Mouse (Mus musculus) small intestine, adult 2 months (tissue): ENCODE data around the gene Coro2b.

Source experiments
- CTCF ChIP-seq: fragments of 200-500 bp; IDR thresholded peaks from 2 replicates; pipeline ENCODE4 v1.5.1; 2012; ENCODE audit warnings: low read depth, mild to moderate bottlenecking, control low read depth, inconsistent platforms, low read length, moderate library complexity, mixed read lengths; ENCODE audit not compliant: insufficient replicate concordance, insufficient read length; ENCODE audit errors: extremely low read depth
- POLR2A ChIP-seq: fragments of 200-500 bp; IDR thresholded peaks from 2 replicates; pipeline ENCODE4 v1.6.1; 2012; ENCODE audit warnings: low read depth, mild to moderate bottlenecking, control low read depth, inconsistent platforms, low read length, moderate library complexity

DNA sequence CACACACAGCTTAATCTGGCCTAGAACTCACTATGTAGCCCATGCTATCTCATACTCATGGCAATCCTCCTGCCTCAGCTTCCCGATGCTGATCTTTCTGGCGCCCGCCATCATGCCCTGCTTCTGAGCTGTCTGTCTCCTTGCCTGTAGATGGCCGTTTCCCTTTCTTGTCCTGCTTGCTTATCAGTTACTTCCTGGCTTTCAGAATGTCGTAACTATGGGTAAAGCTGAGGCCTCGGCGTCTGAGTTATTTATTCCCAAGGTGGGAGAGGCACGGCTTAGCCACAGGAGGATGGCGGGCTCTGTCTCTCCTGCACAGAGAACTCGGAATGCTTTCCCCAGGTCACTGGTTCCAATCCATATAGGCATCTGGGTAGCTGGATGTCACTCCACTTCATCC, 113.9 kb downstream of the Coro2b start:
- TF ChIP-seq POLR2A (no peak), CTCF (no peak)
